Mouse (Mus musculus): ENCODE measurements around the gene Ccm2l. TPM values are rescaled to one million over a fixed set of nuclear protein-coding genes. Genes with fewer than 3 reads are reported as not detected.

Ccm2l gene
- polyA plus RNA-seq, 1 experiment from 2014 or later = 1.7 TPM

GRCm38 (mm10) chr2:153074651-153075050, 8.9 kb downstream of the Ccm2l start:
- no peak overlapping the region for H3K4me2 ChIP-seq (ENCODE audit: low read depth, low read length)
- H3K4me1 ChIP-seq (ENCODE audit: control insufficient read depth, insufficient read depth, low read length) = peaks cover 4% of the 10 kb centered on the region; the same call in 1 of the 2 replicates
- H3K27me3 ChIP-seq (ENCODE audit: control insufficient read depth, insufficient read depth, low read length) = peaks cover 34% of the 10 kb centered on the region
- H3K36me3 ChIP-seq (replicated peaks; ENCODE audit: control insufficient read depth, insufficient read depth, low read depth, low read length) = no peaks in the 10 kb centered on the region
- no peak for ATAC-seq (replicated peaks; ENCODE audit: insufficient number of reproducible peaks, low FRiP score, low TSS enrichment, low read depth)
- WGBS = 80% methylated on average over 10 of the region's 10 CpGs
- no peak overlapping the region for H3K4me3 ChIP-seq (ENCODE audit: low read depth, low read length)
- no peak overlapping the region for H3K27ac ChIP-seq (replicated peaks; ENCODE audit: low read depth, low read length)
- H3K9me3 ChIP-seq (replicated peaks; ENCODE audit: control insufficient read depth, low read length) = no peaks in the 10 kb centered on the region
- H3K9ac ChIP-seq (replicated peaks; ENCODE audit: low read length) = no peak overlapping the region
- DNase-seq (ENCODE audit: low spot score) = no peak

GRCm38 (mm10) chr2:153075961-153076360, 10.2 kb downstream of the Ccm2l start:
- ATAC-seq (replicated peaks; ENCODE audit: insufficient number of reproducible peaks, low FRiP score, low TSS enrichment, low read depth) = no peak
- Histone ChIP-seq H3K4me3 (ENCODE audit: low read depth, low read length) (no peak overlapping the region), H3K27me3 (ENCODE audit: control insufficient read depth, insufficient read depth, low read length) (peaks cover 26% of the 10 kb centered on the region), H3K4me1 (ENCODE audit: control insufficient read depth, insufficient read depth, low read length) (peaks cover 4% of the 10 kb centered on the region; the same call in 1 of the 2 replicates), H3K27ac (replicated peaks; ENCODE audit: low read depth, low read length) (no peak overlapping the region), H3K4me2 (ENCODE audit: low read depth, low read length) (no peak overlapping the region), H3K9ac (replicated peaks; ENCODE audit: low read length) (no peak overlapping the region), H3K9me3 (replicated peaks; ENCODE audit: control insufficient read depth, low read length) (no peaks in the 10 kb centered on the region), H3K36me3 (replicated peaks; ENCODE audit: control insufficient read depth, insufficient read depth, low read depth, low read length) (no peaks in the 10 kb centered on the region)
- DNase-seq (ENCODE audit: low spot score) = no peak
- 80% methylated on average over 2 of the region's 2 CpGs for WGBS

DNA sequence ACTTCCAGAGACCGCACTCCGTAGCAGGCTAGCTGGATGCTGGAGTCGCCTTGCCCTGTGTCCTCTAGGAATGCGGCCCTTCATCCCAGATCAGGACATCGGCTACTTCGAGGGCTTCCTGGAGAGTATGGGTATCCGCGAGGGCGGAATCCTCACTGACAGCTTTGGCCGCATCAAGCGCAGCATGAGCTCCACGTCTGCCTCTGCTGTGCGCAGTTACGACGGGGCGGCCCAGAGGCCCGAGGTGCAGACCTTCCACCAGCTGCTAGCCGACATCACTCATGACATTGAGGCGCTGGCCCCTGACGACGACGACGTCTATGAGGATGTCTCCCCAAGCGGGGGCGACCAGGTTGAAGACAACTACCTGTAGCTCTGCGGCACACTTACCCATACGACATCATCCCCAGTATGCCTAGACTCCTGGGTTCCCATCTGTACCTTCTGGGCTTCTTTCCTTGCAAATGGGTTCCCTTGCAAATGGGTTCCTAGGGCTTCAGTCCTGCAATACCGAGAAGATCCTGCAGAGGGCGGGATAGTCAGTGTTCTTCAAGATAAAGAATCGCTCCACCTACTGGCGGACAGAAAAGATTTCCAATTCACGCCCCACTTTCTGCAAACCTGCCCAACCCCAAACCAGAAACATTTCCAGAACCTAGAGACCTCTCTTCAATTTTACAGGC, 15.2 kb downstream of the Ccm2l start:
- Histone ChIP-seq H3K27ac (replicated peaks; ENCODE audit: low read depth, low read length) (no peak overlapping the region), H3K27me3 (ENCODE audit: control insufficient read depth, insufficient read depth, low read length) (no peaks in the 10 kb centered on the region), H3K9me3 (replicated peaks; ENCODE audit: control insufficient read depth, low read length) (no peaks in the 10 kb centered on the region), H3K9ac (replicated peaks; ENCODE audit: low read length) (no peak overlapping the region), H3K4me2 (ENCODE audit: low read depth, low read length) (no peak overlapping the region), H3K4me3 (ENCODE audit: low read depth, low read length) (no peak overlapping the region), H3K4me1 (ENCODE audit: control insufficient read depth, insufficient read depth, low read length) (no peaks in the 10 kb centered on the region), H3K36me3 (replicated peaks; ENCODE audit: control insufficient read depth, insufficient read depth, low read depth, low read length) (no peaks in the 10 kb centered on the region)
- DNase-seq (ENCODE audit: low spot score) (peak; percentile 95), ATAC-seq (replicated peaks; ENCODE audit: insufficient number of reproducible peaks, low FRiP score, low TSS enrichment, low read depth) (no peak)
- 34% methylated on average over 32 of the region's 32 CpGs for WGBS

- no peak overlapping the region for H3K4me2 ChIP-seq (ENCODE audit: low read depth, low read length)
- ATAC-seq (replicated peaks; ENCODE audit: insufficient number of reproducible peaks, low FRiP score, low TSS enrichment, low read depth) (no peak), DNase-seq (ENCODE audit: low spot score) (no peak)
- no peak overlapping the region for H3K27ac ChIP-seq (replicated peaks; ENCODE audit: low read depth, low read length)
- no peaks in the 10 kb centered on the region for H3K4me1 ChIP-seq (ENCODE audit: control insufficient read depth, insufficient read depth, low read length)
- H3K4me3 ChIP-seq (ENCODE audit: low read depth, low read length) = no peak overlapping the region
- no peaks in the 10 kb centered on the region for H3K27me3 ChIP-seq (ENCODE audit: control insufficient read depth, insufficient read depth, low read length)
- H3K9me3 ChIP-seq (replicated peaks; ENCODE audit: control insufficient read depth, low read length) = no peaks in the 10 kb centered on the region
- H3K9ac ChIP-seq (replicated peaks; ENCODE audit: low read length) = no peak overlapping the region
- 82% methylated on average over 6 of the region's 6 CpGs for WGBS
- no peaks in the 10 kb centered on the region for H3K36me3 ChIP-seq (replicated peaks; ENCODE audit: control insufficient read depth, insufficient read depth, low read depth, low read length)
Measured at GRCm38 (mm10) chr2:153081866-153082265, 16.1 kb downstream of the Ccm2l start.

- Histone ChIP-seq H3K4me3 (ENCODE audit: low read depth, low read length) (no peak overlapping the region), H3K27me3 (ENCODE audit: control insufficient read depth, insufficient read depth, low read length) (no peaks in the 10 kb centered on the region), H3K36me3 (replicated peaks; ENCODE audit: control insufficient read depth, insufficient read depth, low read depth, low read length) (no peaks in the 10 kb centered on the region), H3K4me2 (ENCODE audit: low read depth, low read length) (no peak overlapping the region), H3K27ac (replicated peaks; ENCODE audit: low read depth, low read length) (no peak overlapping the region), H3K9ac (replicated peaks; ENCODE audit: low read length) (no peak overlapping the region), H3K9me3 (replicated peaks; ENCODE audit: control insufficient read depth, low read length) (no peaks in the 10 kb centered on the region), H3K4me1 (ENCODE audit: control insufficient read depth, insufficient read depth, low read length) (no peaks in the 10 kb centered on the region)
- ATAC-seq (replicated peaks; ENCODE audit: insufficient number of reproducible peaks, low FRiP score, low TSS enrichment, low read depth) (no peak), DNase-seq (ENCODE audit: low spot score) (no peak)
- 87% methylated on average over 8 of the region's 8 CpGs for WGBS
Measured at GRCm38 (mm10) chr2:153083275-153083674, 17.5 kb downstream of the Ccm2l start.

GRCm38 (mm10) chr2:153083824-153084223, 18.1 kb downstream of the Ccm2l start:
- no peaks in the 10 kb centered on the region for H3K4me1 ChIP-seq (ENCODE audit: control insufficient read depth, insufficient read depth, low read length)
- ATAC-seq (replicated peaks; ENCODE audit: insufficient number of reproducible peaks, low FRiP score, low TSS enrichment, low read depth) (no peak), DNase-seq (ENCODE audit: low spot score) (no peak)
- no peak overlapping the region for H3K27ac ChIP-seq (replicated peaks; ENCODE audit: low read depth, low read length)
- no peaks in the 10 kb centered on the region for H3K9me3 ChIP-seq (replicated peaks; ENCODE audit: control insufficient read depth, low read length)
- H3K27me3 ChIP-seq (ENCODE audit: control insufficient read depth, insufficient read depth, low read length) = no peaks in the 10 kb centered on the region
- H3K36me3 ChIP-seq (replicated peaks; ENCODE audit: control insufficient read depth, insufficient read depth, low read depth, low read length) = no peaks in the 10 kb centered on the region
- no peak overlapping the region for H3K4me3 ChIP-seq (ENCODE audit: low read depth, low read length)
- no peak overlapping the region for H3K4me2 ChIP-seq (ENCODE audit: low read depth, low read length)
- no peak overlapping the region for H3K9ac ChIP-seq (replicated peaks; ENCODE audit: low read length)
- WGBS = 79% methylated on average over 4 of the region's 4 CpGs

DNA sequence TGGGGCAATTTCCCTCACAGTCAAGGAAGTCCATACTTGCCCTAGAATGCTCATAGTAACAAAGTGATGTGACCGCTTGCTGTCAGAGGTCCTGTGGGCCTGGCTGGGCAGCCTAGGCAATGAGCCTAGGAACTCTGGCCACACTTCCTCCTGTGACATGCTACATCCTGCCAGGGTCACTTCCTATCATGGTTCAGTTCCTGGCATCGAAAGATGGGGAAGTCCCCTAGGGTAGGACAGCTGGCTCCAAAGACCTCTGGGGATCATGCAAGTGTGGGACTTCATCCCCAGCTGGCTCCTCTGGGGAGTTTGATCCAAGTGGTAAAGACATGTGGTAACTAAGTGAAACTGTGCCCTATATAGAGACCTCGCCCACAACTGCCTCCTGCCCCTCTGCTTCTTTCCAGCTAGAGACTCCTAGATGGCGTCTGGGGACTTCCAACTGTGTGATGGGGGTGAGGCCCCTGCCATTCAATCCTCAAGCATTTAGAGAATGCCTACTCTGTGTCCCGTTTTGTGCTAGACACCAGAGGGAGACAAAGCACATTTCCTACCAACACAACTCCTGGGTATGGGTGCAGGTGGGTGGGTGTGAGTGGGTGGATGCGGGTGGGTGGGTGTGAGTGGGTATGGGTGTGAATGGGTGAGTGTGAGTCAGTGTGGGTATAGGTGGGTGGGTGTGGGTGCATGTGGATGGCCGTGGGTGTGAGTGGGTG, 18.7 kb downstream of the Ccm2l start:
- Histone ChIP-seq H3K36me3 (replicated peaks; ENCODE audit: control insufficient read depth, insufficient read depth, low read depth, low read length) (no peaks in the 10 kb centered on the region), H3K27me3 (ENCODE audit: control insufficient read depth, insufficient read depth, low read length) (no peaks in the 10 kb centered on the region), H3K9ac (replicated peaks; ENCODE audit: low read length) (no peak overlapping the region), H3K4me3 (ENCODE audit: low read depth, low read length) (no peak overlapping the region), H3K4me1 (ENCODE audit: control insufficient read depth, insufficient read depth, low read length) (no peaks in the 10 kb centered on the region), H3K9me3 (replicated peaks; ENCODE audit: control insufficient read depth, low read length) (no peaks in the 10 kb centered on the region), H3K27ac (replicated peaks; ENCODE audit: low read depth, low read length) (no peak overlapping the region), H3K4me2 (ENCODE audit: low read depth, low read length) (no peak overlapping the region)
- no peak for DNase-seq (ENCODE audit: low spot score)
- ATAC-seq (replicated peaks; ENCODE audit: insufficient number of reproducible peaks, low FRiP score, low TSS enrichment, low read depth) = no peak
- 60% methylated on average over 7 of the region's 7 CpGs for WGBS

- WGBS = 89% methylated on average over 6 of the region's 6 CpGs
- H3K36me3 ChIP-seq (replicated peaks; ENCODE audit: control insufficient read depth, insufficient read depth, low read depth, low read length) = no peaks in the 10 kb centered on the region
- no peaks in the 10 kb centered on the region; the same call in 1 of the 2 replicates for H3K4me1 ChIP-seq (ENCODE audit: control insufficient read depth, insufficient read depth, low read length)
- no peaks in the 10 kb centered on the region for H3K9me3 ChIP-seq (replicated peaks; ENCODE audit: control insufficient read depth, low read length)
- H3K4me3 ChIP-seq (ENCODE audit: low read depth, low read length) = no peak overlapping the region
- no peak for ATAC-seq (replicated peaks; ENCODE audit: insufficient number of reproducible peaks, low FRiP score, low TSS enrichment, low read depth)
- no peak overlapping the region for H3K9ac ChIP-seq (replicated peaks; ENCODE audit: low read length)
- H3K27ac ChIP-seq (replicated peaks; ENCODE audit: low read depth, low read length) = no peak overlapping the region
- no peak overlapping the region for H3K4me2 ChIP-seq (ENCODE audit: low read depth, low read length)
- no peaks in the 10 kb centered on the region for H3K27me3 ChIP-seq (ENCODE audit: control insufficient read depth, insufficient read depth, low read length)
- DNase-seq (ENCODE audit: low spot score) = no peak
Measured at GRCm38 (mm10) chr2:153085556-153085955, 19.8 kb downstream of the Ccm2l start.

Data from embryonic facial prominence, embryonic 11.5 days (tissue).